Comparison of ENCODE assay signal across 26 mouse cellular contexts in genomic region chr14:77587182-77587581, GRCm38 (mm10).
DNase-seq lines count a peak whose midpoint lies in the region; ATAC-seq and TF ChIP-seq lines count a peak whose summit lies in the region.
"Had no signal": no experiment of that assay in that cellular context is flagged by ENCODE, and none has a peak within 500 bp of the region (broad histone marks: within the 10 kb centered on the region; RNA-seq: fewer than 3 reads in every experiment).

No protein-coding gene starts in this region.

- H3K27me3 ChIP-seq in kidney, embryonic 15.5 days, result no peaks in the 10 kb centered on the region
- no peaks in the 10 kb centered on the region for H3K27me3 ChIP-seq in kidney, embryonic 16.5 days (ENCODE audit: insufficient read depth, low read length)
- H3K27me3 ChIP-seq in liver, postnatal 0 days (ENCODE audit: insufficient read depth, low read length), result no peaks in the 10 kb centered on the region
- H3K27me3 ChIP-seq in liver, embryonic 11.5 days (replicated peaks; ENCODE audit: control insufficient read depth, insufficient read depth, low read length), result no peaks in the 10 kb centered on the region
- H3K27me3 ChIP-seq: embryonic facial prominence, embryonic 13.5 days; forebrain, embryonic 12.5 days; forebrain, embryonic 15.5 days; heart, embryonic 13.5 days; hindbrain, embryonic 12.5 days had no signal

- no peak for TF ChIP-seq CTCF in liver, postnatal 0 days (IDR thresholded peaks at IDR 0.05; ENCODE audit: low read depth)

- no peaks in the 10 kb centered on the region for H3K36me3 ChIP-seq in kidney, embryonic 15.5 days
- no peaks in the 10 kb centered on the region for H3K36me3 ChIP-seq in kidney, embryonic 16.5 days (ENCODE audit: insufficient read depth, low read length)
- H3K36me3 ChIP-seq in liver, postnatal 0 days (replicated peaks; ENCODE audit: insufficient read depth, low read length), result no peaks in the 10 kb centered on the region
- H3K36me3 ChIP-seq in liver, embryonic 11.5 days (ENCODE audit: control insufficient read depth, insufficient read depth, low read length), result no peaks in the 10 kb centered on the region
- H3K36me3 ChIP-seq: embryonic facial prominence, embryonic 10.5 days; embryonic facial prominence, embryonic 13.5 days; forebrain, embryonic 15.5 days; heart, embryonic 10.5 days; heart, embryonic 13.5 days; hindbrain, embryonic 12.5 days had no signal

- H3K4me1 ChIP-seq in kidney, embryonic 15.5 days, result peaks cover 7% of the 10 kb centered on the region
- H3K4me1 ChIP-seq in kidney, embryonic 16.5 days (ENCODE audit: insufficient read depth, low read length), result no peaks in the 10 kb centered on the region
- H3K4me1 ChIP-seq in liver, postnatal 0 days (ENCODE audit: insufficient read depth), result no peaks in the 10 kb centered on the region
- H3K4me1 ChIP-seq in liver, embryonic 11.5 days (replicated peaks; ENCODE audit: control insufficient read depth, insufficient read depth, low read length), result no peaks in the 10 kb centered on the region

- no peak for ATAC-seq in kidney, embryonic 15.5 days (replicated peaks; ENCODE audit: low FRiP score)
- no peak for ATAC-seq in kidney, embryonic 16.5 days (ENCODE audit: low FRiP score, low TSS enrichment)
- no peak for ATAC-seq in liver, postnatal 0 days
- no peak for ATAC-seq in liver, embryonic 11.5 days (replicated peaks; ENCODE audit: low FRiP score)
- ATAC-seq: activated CD4-positive, CD25-positive, alpha-beta regulatory T cell, adult 4 months; forebrain, embryonic 15.5 days had no signal

- H3K4me2 ChIP-seq in kidney, embryonic 15.5 days, result no peak overlapping the region
- no peak overlapping the region for H3K4me2 ChIP-seq in kidney, embryonic 16.5 days (replicated peaks; ENCODE audit: low read depth, low read length)
- H3K4me2 ChIP-seq in liver, postnatal 0 days (ENCODE audit: low read depth, low read length), result 0 out of 2 replicates have a peak overlapping the region, but pooled peaks have one; percentile 19
- no peak overlapping the region for H3K4me2 ChIP-seq in liver, embryonic 11.5 days
- H3K4me2 ChIP-seq: embryonic facial prominence, embryonic 13.5 days; forebrain, embryonic 12.5 days; forebrain, embryonic 15.5 days; heart, embryonic 13.5 days; hindbrain, embryonic 12.5 days had no signal

- H3K27ac ChIP-seq in kidney, embryonic 15.5 days, result no peak overlapping the region
- H3K27ac ChIP-seq in kidney, embryonic 16.5 days (ENCODE audit: low read length), result no peak overlapping the region
- no peak overlapping the region for H3K27ac ChIP-seq in liver, postnatal 0 days (ENCODE audit: low read depth)
- no peak overlapping the region for H3K27ac ChIP-seq in liver, embryonic 11.5 days (ENCODE audit: low read depth, low read length)
- H3K27ac ChIP-seq: embryonic facial prominence, embryonic 10.5 days; embryonic facial prominence, embryonic 13.5 days; forebrain, embryonic 12.5 days; forebrain, embryonic 15.5 days; heart, adult 2 months; heart, embryonic 10.5 days; heart, embryonic 13.5 days; hindbrain, embryonic 12.5 days had no signal

- intact Hi-C loops in heart, postnatal 14 days (cut with DNase I), result no loop called here

- H3K4me3 ChIP-seq in kidney, embryonic 15.5 days (replicated peaks), result no peak overlapping the region
- H3K4me3 ChIP-seq in kidney, embryonic 16.5 days (ENCODE audit: low read length), result no peak overlapping the region
- H3K4me3 ChIP-seq in liver, postnatal 0 days (ENCODE audit: low read depth, low read length), result no peak overlapping the region
- H3K4me3 ChIP-seq in liver, embryonic 11.5 days (ENCODE audit: low read depth, low read length), result no peak overlapping the region
- H3K4me3 ChIP-seq: embryonic facial prominence, embryonic 10.5 days; embryonic facial prominence, embryonic 13.5 days; erythroblast, embryonic 14.5 days; forebrain, embryonic 12.5 days; forebrain, embryonic 15.5 days; heart, adult 2 months; heart, embryonic 10.5 days; heart, embryonic 13.5 days; hindbrain, embryonic 12.5 days had no signal

- peak; percentile 69 for DNase-seq in heart, adult 11 months
- no peak for DNase-seq in heart, postnatal 14 days
- peak; percentile 36 to 67 for DNase-seq in kidney, adult 8-10 months
- peak; percentile 19 to 67 for DNase-seq in kidney, postnatal 36 days
- no peak for DNase-seq in liver, postnatal 0 days
- DNase-seq in liver, embryonic 11.5 days (ENCODE audit: low spot score), result no peak
- DNase-seq: adrenal gland, adult 8-10 months; adrenal gland, postnatal 25 days; cerebellum, adult 11-12 months; cerebellum, adult 8-10 months; cerebellum, postnatal 10 days; cerebellum, postnatal 36 days; embryo, embryonic 11 days; gastrocnemius, postnatal 25 days; heart, adult 2 months had no signal

- TF ChIP-seq EP300 in liver, postnatal 0 days (IDR thresholded peaks at IDR 0.05; ENCODE audit: low read depth), result no peak

- no peak overlapping the region for H3K9ac ChIP-seq in kidney, embryonic 15.5 days
- no peak overlapping the region for H3K9ac ChIP-seq in kidney, embryonic 16.5 days (replicated peaks; ENCODE audit: low read length)
- H3K9ac ChIP-seq in liver, postnatal 0 days (replicated peaks), result no peak overlapping the region
- no peak overlapping the region for H3K9ac ChIP-seq in liver, embryonic 11.5 days (ENCODE audit: low read depth, low read length)
- H3K9ac ChIP-seq: embryonic facial prominence, embryonic 13.5 days; forebrain, embryonic 12.5 days; forebrain, embryonic 15.5 days; heart, embryonic 13.5 days; hindbrain, embryonic 12.5 days had no signal

- 66% methylated on average over 5 of the region's 5 CpGs for WGBS in kidney, embryonic 15.5 days
- WGBS in kidney, embryonic 16.5 days, result 64% methylated on average over 5 of the region's 5 CpGs
- 52% methylated on average over 5 of the region's 5 CpGs for WGBS in liver, postnatal 0 days (ENCODE audit: insufficient replicate concordance)
- WGBS in liver, embryonic 11.5 days, result 69% methylated on average over 5 of the region's 5 CpGs

- no peaks in the 10 kb centered on the region for H3K9me3 ChIP-seq in kidney, embryonic 15.5 days (replicated peaks)
- H3K9me3 ChIP-seq in kidney, embryonic 16.5 days (ENCODE audit: low read length), result no peaks in the 10 kb centered on the region
- H3K9me3 ChIP-seq in liver, postnatal 0 days (ENCODE audit: low read length), result no peaks in the 10 kb centered on the region
- no peaks in the 10 kb centered on the region for H3K9me3 ChIP-seq in liver, embryonic 11.5 days (ENCODE audit: control insufficient read depth, low read length)
- H3K9me3 ChIP-seq: embryonic facial prominence, embryonic 10.5 days; embryonic facial prominence, embryonic 13.5 days; forebrain, embryonic 12.5 days; forebrain, embryonic 15.5 days; heart, embryonic 10.5 days; heart, embryonic 13.5 days; hindbrain, embryonic 12.5 days had no signal

Comparison
In these comparisons a context has a peak if more than half of its experiments do, and no peak if none do; other contexts are left out.
1. DNase-seq: peak in heart, adult 11 months (single experiment), kidney, adult 8-10 months (2 of 2) and kidney, postnatal 36 days (2 of 2); none in heart, postnatal 14 days (0 of 2), liver, postnatal 0 days (single experiment) and liver, embryonic 11.5 days (single experiment).